Mouse (Mus musculus) heart, embryonic 12.5 days (tissue): ENCODE measurements at regions not wholly inside any gene's neighbourhood (a gene's known extent, or its start where the extent isn't known, plus 50 kb on each side); places are given as distances from the start of the nearest gene placed in this dataset.

Experiments
- ATAC-seq: fragments of 200-750 bp; cut with Nextera tagmentation; 2 replicates; pipeline ENCODE4 v1.8.0; 2017; ENCODE audit warnings: moderate TSS enrichment, moderate library complexity; ENCODE audit not compliant: insufficient number of reproducible peaks, low FRiP score
- H3K27ac ChIP-seq: fragments of 300-500 bp; sonication (generic); 2 replicates; pipeline ENCODE4 v1.5.1; 2016; ENCODE audit warnings: mild to moderate bottlenecking, moderate library complexity; ENCODE audit not compliant: poor library complexity, severe bottlenecking
- H3K27me3 ChIP-seq: fragments of 300-500 bp; sonication (generic); replicated peaks from 2 replicates; pipeline ENCODE4 v1.6.1; 2016; ENCODE audit warnings: mild to moderate bottlenecking, moderate library complexity
- H3K36me3 ChIP-seq: fragments of 300-500 bp; sonication (generic); 2 replicates; pipeline ENCODE4 v1.6.1; 2016; ENCODE audit warnings: mild to moderate bottlenecking, moderate library complexity
- H3K4me1 ChIP-seq: fragments of 300-500 bp; sonication (generic); replicated peaks from 2 replicates; pipeline ENCODE4 v1.6.1; 2016; ENCODE audit warnings: mild to moderate bottlenecking
- H3K4me2 ChIP-seq: fragments of 300-500 bp; sonication (generic); 2 replicates; pipeline ENCODE4 v1.6.1; 2016; ENCODE audit warnings: mild to moderate bottlenecking, moderate library complexity
- H3K4me3 ChIP-seq: fragments of 300-500 bp; sonication (generic); 2 replicates; pipeline ENCODE4 v1.5.1; 2016; ENCODE audit warnings: mild to moderate bottlenecking
- H3K9ac ChIP-seq: fragments of 300-500 bp; sonication (generic); 2 replicates; pipeline ENCODE4 v1.6.1; 2016; ENCODE audit warnings: mild to moderate bottlenecking, moderate library complexity
- H3K9me3 ChIP-seq: fragments of 300-500 bp; sonication (generic); replicated peaks from 2 replicates; pipeline ENCODE4 v1.6.1; 2016; ENCODE audit warnings: mild to moderate bottlenecking, moderate library complexity
- WGBS: fragments of 180-500 bp; shearing (Covaris S2); methylation state at CpG from one replicate; pipeline ENCODE4 v1.1.7; 2016; 5-methylcytosine and 5-hydroxymethylcytosine counted together

DNA sequence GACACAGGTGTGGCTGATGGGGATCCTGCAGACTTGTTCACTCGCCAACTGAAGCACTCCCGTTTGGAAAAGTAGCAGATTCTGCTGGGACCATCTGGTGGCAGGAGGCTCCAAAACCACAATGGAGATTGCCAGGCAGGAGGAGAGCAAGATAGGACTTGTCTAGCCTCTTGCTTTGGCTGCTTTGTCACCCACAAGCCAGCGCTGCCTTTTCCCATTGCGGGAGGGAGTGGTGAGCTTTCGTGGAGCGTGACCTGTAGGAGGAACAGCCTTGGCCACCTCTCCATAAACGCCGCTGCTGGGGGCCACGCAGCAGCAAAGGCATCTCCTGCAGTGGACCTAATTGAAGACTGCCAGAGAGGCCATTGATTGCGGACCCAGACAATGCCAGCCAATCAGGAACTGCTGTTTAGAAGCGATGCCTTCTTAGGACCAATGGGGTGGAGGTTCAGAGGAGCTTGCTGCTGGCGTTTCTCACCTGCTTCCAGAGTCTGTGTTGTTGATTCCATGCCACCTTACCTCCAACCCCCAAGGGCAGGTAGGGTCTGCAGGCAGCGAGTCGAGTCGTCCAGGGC is 70.3 kb downstream of the Gadd45g start:
- no peak overlapping the region for H3K4me3 ChIP-seq
- H3K4me2 ChIP-seq, result no peak overlapping the region
- 34% methylated on average over 15 of the region's 15 CpGs for WGBS
- no peaks in the 10 kb centered on the region for H3K36me3 ChIP-seq
- no peak overlapping the region for H3K27ac ChIP-seq
- H3K9ac ChIP-seq, result no peak overlapping the region
- no peaks in the 10 kb centered on the region for H3K9me3 ChIP-seq
- H3K4me1 ChIP-seq, result peaks cover 30% of the 10 kb centered on the region
- no peak for ATAC-seq
- H3K27me3 ChIP-seq, result peaks cover 74% of the 10 kb centered on the region

- Histone ChIP-seq H3K4me3 (no peak overlapping the region), H3K36me3 (no peaks in the 10 kb centered on the region), H3K4me1 (peaks cover 28% of the 10 kb centered on the region), H3K9me3 (no peaks in the 10 kb centered on the region), H3K4me2 (no peak overlapping the region), H3K27me3 (peaks cover 83% of the 10 kb centered on the region), H3K9ac (no peak overlapping the region), H3K27ac (no peak overlapping the region)
- ATAC-seq, result no peak
- 65% methylated on average over 7 of the region's 7 CpGs for WGBS
Observed at GRCm38 (mm10) chr13:51917658-51918057, 71.2 kb downstream of the Gadd45g start.

DNA sequence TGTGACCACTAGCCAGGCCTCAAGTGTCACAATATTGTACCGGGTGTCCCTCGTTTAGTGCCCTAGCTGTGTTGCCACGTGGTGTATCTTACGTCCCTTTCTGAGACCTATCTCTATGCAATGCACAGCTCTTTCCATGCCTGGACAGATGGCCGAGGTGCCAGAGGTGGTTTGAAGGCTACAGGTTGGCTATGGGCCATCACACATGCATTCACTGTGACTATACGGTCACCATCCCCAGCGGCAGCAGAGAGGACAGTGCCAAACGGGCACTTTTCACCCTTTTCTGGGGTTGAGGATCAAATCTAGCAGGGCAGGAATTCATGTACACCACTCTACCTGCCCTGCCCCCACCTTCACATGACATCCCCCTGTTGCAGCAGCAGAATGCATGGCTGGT is 71.6 kb downstream of the Gadd45g start:
- peaks cover 28% of the 10 kb centered on the region for H3K4me1 ChIP-seq
- no peak for ATAC-seq
- H3K9me3 ChIP-seq, result no peaks in the 10 kb centered on the region
- no peak overlapping the region for H3K27ac ChIP-seq
- H3K9ac ChIP-seq, result no peak overlapping the region
- 59% methylated on average over 8 of the region's 8 CpGs for WGBS
- H3K27me3 ChIP-seq, result peaks cover 87% of the 10 kb centered on the region
- H3K36me3 ChIP-seq, result no peaks in the 10 kb centered on the region
- H3K4me2 ChIP-seq, result no peak overlapping the region
- H3K4me3 ChIP-seq, result no peak overlapping the region

DNA sequence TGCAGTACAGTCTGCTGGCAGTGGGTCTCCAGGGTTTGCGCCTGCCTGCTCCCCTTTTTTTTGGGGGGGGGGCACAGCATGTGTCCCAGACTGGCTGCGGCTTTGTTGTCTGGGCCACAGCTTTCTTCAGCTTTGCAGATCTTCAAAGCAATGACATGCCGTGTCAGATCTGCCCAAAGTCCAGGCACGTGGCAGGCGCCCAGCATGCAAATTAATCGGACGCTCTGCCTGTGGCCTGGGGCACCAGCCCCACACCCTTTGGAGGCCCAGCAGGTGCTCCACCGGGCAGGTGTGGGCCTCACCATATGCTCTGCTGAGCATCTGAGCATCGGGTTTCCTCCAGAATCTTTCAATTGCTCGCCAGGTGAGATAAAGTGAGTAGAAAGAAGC is 72.3 kb downstream of the Gadd45g start:
- H3K4me2 ChIP-seq, result peak overlapping the region; percentile 18; the same call in 1 of the 2 replicates
- no peaks in the 10 kb centered on the region for H3K9me3 ChIP-seq
- peaks cover 92% of the 10 kb centered on the region for H3K27me3 ChIP-seq
- ATAC-seq, result no peak
- H3K4me3 ChIP-seq, result no peak overlapping the region
- H3K36me3 ChIP-seq, result no peaks in the 10 kb centered on the region
- no peak overlapping the region for H3K27ac ChIP-seq
- WGBS, result 24% methylated on average over 10 of the region's 10 CpGs
- peaks cover 28% of the 10 kb centered on the region for H3K4me1 ChIP-seq
- H3K9ac ChIP-seq, result no peak overlapping the region

GRCm38 (mm10) chr13:51919171-51919793 is 72.8 kb downstream of the Gadd45g start:
- no peak overlapping the region for H3K4me3 ChIP-seq
- peaks cover 33% of the 10 kb centered on the region for H3K4me1 ChIP-seq
- no peaks in the 10 kb centered on the region for H3K36me3 ChIP-seq
- peaks cover 93% of the 10 kb centered on the region for H3K27me3 ChIP-seq
- ATAC-seq, result no peak
- peak overlapping the region; percentile 18; the same call in 1 of the 2 replicates for H3K4me2 ChIP-seq
- 23% methylated on average over 14 of the region's 14 CpGs for WGBS
- H3K9me3 ChIP-seq, result no peaks in the 10 kb centered on the region
- H3K9ac ChIP-seq, result no peak overlapping the region
- no peak overlapping the region for H3K27ac ChIP-seq

DNA sequence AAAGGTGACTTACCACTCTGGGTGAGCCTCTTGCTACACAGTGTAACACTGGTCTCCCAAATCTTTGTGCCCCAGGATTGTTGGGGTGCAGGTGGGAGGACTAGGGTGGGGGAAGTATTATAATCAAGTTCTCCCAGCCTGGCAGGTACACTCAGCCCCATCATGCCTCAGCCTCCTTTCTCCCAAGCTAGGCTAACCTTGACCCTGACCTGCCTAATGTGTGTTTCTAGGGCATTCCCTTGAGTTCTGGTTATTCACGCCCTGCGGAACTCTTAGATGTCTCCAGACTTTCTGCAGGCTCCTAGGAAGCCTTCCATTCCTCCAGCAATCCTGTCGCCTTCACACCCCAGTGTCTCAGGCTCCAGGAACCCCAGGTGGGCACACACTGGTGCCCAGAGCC is 73.5 kb downstream of the Gadd45g start:
- H3K4me1 ChIP-seq, result peaks cover 35% of the 10 kb centered on the region
- H3K4me2 ChIP-seq, result no peak overlapping the region
- no peak overlapping the region for H3K27ac ChIP-seq
- no peak for ATAC-seq
- H3K9me3 ChIP-seq, result no peaks in the 10 kb centered on the region
- no peak overlapping the region for H3K4me3 ChIP-seq
- no peak overlapping the region for H3K9ac ChIP-seq
- H3K36me3 ChIP-seq, result no peaks in the 10 kb centered on the region
- peaks cover 91% of the 10 kb centered on the region for H3K27me3 ChIP-seq
- 53% methylated on average over 3 of the region's 3 CpGs for WGBS

DNA sequence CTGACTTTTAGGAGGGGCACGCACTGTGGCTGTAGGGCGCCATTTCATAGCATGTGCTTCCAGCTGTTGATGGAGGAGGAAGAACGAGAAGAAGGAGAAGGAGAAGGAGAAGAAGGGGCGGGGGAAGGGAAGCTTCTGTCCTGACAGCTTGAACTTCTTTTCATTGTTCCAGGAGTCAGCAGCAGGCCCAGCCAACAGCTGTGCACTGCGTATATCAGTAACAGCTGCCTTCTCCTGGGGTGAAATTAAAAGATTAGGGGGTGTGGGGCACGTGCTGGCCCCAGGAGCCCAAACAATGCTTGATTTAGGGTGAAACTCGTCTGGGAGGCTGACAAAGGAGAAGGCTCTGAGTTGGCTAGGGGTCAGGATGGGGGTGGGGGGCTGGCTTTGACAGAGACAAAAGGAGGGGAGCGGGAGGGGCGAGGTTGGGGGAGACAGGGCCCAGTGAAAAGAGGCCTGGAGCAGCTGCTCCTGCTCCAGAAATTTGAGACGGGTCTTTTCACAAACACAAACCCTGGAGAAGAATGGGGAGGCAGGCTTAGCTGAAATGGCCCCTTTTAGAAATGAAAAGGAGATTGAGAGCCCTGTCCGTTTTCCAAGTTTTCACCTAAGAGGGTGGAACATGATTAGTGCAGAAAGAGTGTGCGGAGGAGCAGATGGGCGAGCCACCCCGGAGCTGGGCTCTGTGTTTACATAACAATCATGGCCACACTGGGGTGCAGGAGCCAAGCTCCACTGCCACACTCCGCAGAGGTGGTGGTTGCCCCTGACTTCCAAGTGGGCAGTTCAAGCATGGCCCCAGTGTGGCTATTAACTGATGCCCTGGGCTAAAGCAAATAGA is 74.3 kb downstream of the Gadd45g start:
- Histone ChIP-seq H3K4me3 (no peak overlapping the region), H3K4me2 (no peak overlapping the region; the same call in 1 of the 2 replicates), H3K9me3 (no peaks in the 10 kb centered on the region), H3K4me1 (peaks cover 35% of the 10 kb centered on the region), H3K9ac (no peak overlapping the region), H3K27ac (no peak overlapping the region), H3K36me3 (no peaks in the 10 kb centered on the region), H3K27me3 (peaks cover 90% of the 10 kb centered on the region)
- no peak for ATAC-seq
- 33% methylated on average over 15 of the region's 15 CpGs for WGBS

GRCm38 (mm10) chr13:51921550-51921949 is 75.1 kb downstream of the Gadd45g start:
- Histone ChIP-seq H3K4me3 (no peak overlapping the region), H3K4me1 (peaks cover 35% of the 10 kb centered on the region), H3K27me3 (peaks cover 85% of the 10 kb centered on the region), H3K9me3 (no peaks in the 10 kb centered on the region), H3K9ac (no peak overlapping the region), H3K36me3 (no peaks in the 10 kb centered on the region), H3K27ac (no peak overlapping the region), H3K4me2 (no peak overlapping the region)
- ATAC-seq, result no peak
- 69% methylated on average over 5 of the region's 5 CpGs for WGBS

GRCm38 (mm10) chr13:51926764-51927163 is 80.3 kb downstream of the Gadd45g start:
- no peak for ATAC-seq
- H3K4me2 ChIP-seq, result no peak overlapping the region
- 61% methylated on average over 10 of the region's 10 CpGs for WGBS
- H3K27ac ChIP-seq, result no peak overlapping the region
- no peak overlapping the region for H3K9ac ChIP-seq
- H3K27me3 ChIP-seq, result peaks cover 44% of the 10 kb centered on the region
- peaks cover 21% of the 10 kb centered on the region for H3K4me1 ChIP-seq
- H3K36me3 ChIP-seq, result no peaks in the 10 kb centered on the region
- no peak overlapping the region for H3K4me3 ChIP-seq
- no peaks in the 10 kb centered on the region for H3K9me3 ChIP-seq

DNA sequence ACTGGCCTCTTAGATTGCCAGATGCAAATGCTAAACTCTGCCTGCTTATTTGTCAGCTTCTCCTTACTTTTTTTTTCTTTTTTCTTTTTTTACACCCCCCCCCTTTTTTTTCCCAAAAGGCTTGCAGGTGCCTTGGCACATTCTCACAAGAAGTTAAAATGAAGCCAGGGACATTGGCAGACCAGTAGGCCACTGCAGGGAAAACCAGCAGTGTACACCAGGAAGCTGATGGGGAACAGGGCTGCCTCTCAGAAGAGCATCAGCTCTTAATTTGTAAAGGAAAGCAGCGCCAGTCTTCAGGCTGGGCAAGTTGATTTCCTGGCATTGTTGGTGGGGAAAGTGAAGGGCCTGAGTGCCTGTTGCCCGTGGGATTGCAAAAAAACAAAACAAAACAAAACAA is 83.3 kb downstream of the Gadd45g start:
- H3K4me3 ChIP-seq, result no peak overlapping the region
- 53% methylated on average over 2 of the region's 2 CpGs for WGBS
- no peak for ATAC-seq
- no peaks in the 10 kb centered on the region for H3K36me3 ChIP-seq
- peaks cover 19% of the 10 kb centered on the region for H3K4me1 ChIP-seq
- H3K27ac ChIP-seq, result no peak overlapping the region
- H3K4me2 ChIP-seq, result no peak overlapping the region
- H3K9me3 ChIP-seq, result no peaks in the 10 kb centered on the region
- no peak overlapping the region for H3K9ac ChIP-seq
- peaks cover 19% of the 10 kb centered on the region for H3K27me3 ChIP-seq

GRCm38 (mm10) chr13:51930301-51930747 is 83.8 kb downstream of the Gadd45g start:
- WGBS, result 22% methylated on average over 6 of the region's 6 CpGs
- no peak overlapping the region for H3K9ac ChIP-seq
- peaks cover 19% of the 10 kb centered on the region for H3K4me1 ChIP-seq
- H3K4me2 ChIP-seq, result no peak overlapping the region
- H3K9me3 ChIP-seq, result no peaks in the 10 kb centered on the region
- ATAC-seq, result no peak
- H3K27ac ChIP-seq, result no peak overlapping the region
- H3K4me3 ChIP-seq, result no peak overlapping the region
- H3K36me3 ChIP-seq, result no peaks in the 10 kb centered on the region
- peaks cover 19% of the 10 kb centered on the region for H3K27me3 ChIP-seq
